Mouse (Mus musculus): ENCODE measurements at regions not wholly inside any gene's neighbourhood (a gene's known extent, or its start where the extent isn't known, plus 50 kb on each side); places are given as distances from the start of the nearest gene placed in this dataset.

- intact Hi-C loops (cut with DNase I), result no loop called here
- WGBS, result 43% methylated on average over 4 of the region's 4 CpGs
- no peaks in the 10 kb centered on the region for H3K4me1 ChIP-seq (ENCODE audit: control insufficient read depth, insufficient read depth, low read length)
- H3K79me2 ChIP-seq (replicated peaks; ENCODE audit: control insufficient read depth, insufficient read depth, low read length), result no peaks in the 10 kb centered on the region
- DNase-seq, result no peak
- no peak overlapping the region for H3K9ac ChIP-seq (ENCODE audit: low read depth, low read length)
- TF ChIP-seq POLR2A (IDR thresholded peaks at IDR 0.05; ENCODE audit: insufficient read depth, low read depth, low read length), result no peak
- TF ChIP-seq CTCF (IDR thresholded peaks at IDR 0.05), result no peak
- TF ChIP-seq EP300 (IDR thresholded peaks at IDR 0.05; ENCODE audit: insufficient read depth, low read depth, low read length), result no peak
- H3K36me3 ChIP-seq (ENCODE audit: control insufficient read depth, insufficient read depth, low read length), result no peaks in the 10 kb centered on the region
- H3K27ac ChIP-seq, result no peak overlapping the region
- H3K27me3 ChIP-seq (ENCODE audit: control insufficient read depth, insufficient read depth, low read length), result no peaks in the 10 kb centered on the region
- H3K4me3 ChIP-seq, result no peak overlapping the region
These were observed 59.5 kb upstream of the Hhip start for GRCm38 (mm10) chr8:80117328-80117727.
